Mouse (Mus musculus) liver, postnatal 0 days (tissue): ENCODE data around the gene Eif3b. TPM values are rescaled to one million over a fixed set of nuclear protein-coding genes. Genes with fewer than 3 reads are reported as not detected.

ENCODE experiments used
- ATAC-seq: fragments of 200-750 bp; cut with Nextera tagmentation; 2 replicates; pipeline ENCODE4 v1.8.0; 2017; ENCODE audit warnings: mild to moderate bottlenecking, moderate library complexity
- DNase-seq: peaks from one replicate; pipeline ENCODE4 v3.0.0-alpha.2; 2016
- H3K27ac ChIP-seq: fragments of 300-500 bp; sonication (generic); 2 replicates; pipeline ENCODE4 v1.5.1; 2014; ENCODE audit warnings: antibody characterized with exemption, moderate library complexity, mild to moderate bottlenecking, low read depth
- H3K27me3 ChIP-seq: fragments of 300-500 bp; sonication (generic); 2 replicates; pipeline ENCODE4 v1.6.1; 2014; ENCODE audit warnings: low read length, control low read depth, mixed read lengths; ENCODE audit not compliant: insufficient read depth
- H3K36me3 ChIP-seq: fragments of 300-500 bp; sonication (generic); replicated peaks from 2 replicates; pipeline ENCODE4 v1.6.1; 2014; ENCODE audit warnings: mild to moderate bottlenecking, control low read depth, low read length, moderate library complexity, mixed read lengths; ENCODE audit not compliant: insufficient read depth
- H3K4me1 ChIP-seq: fragments of 300-500 bp; sonication (generic); 2 replicates; pipeline ENCODE4 v1.6.1; 2014; ENCODE audit warnings: antibody characterized with exemption, mild to moderate bottlenecking, control low read depth; ENCODE audit not compliant: insufficient read depth
- H3K4me2 ChIP-seq: fragments of 300-500 bp; sonication (generic); 2 replicates; pipeline ENCODE4 v1.6.1; 2014; ENCODE audit warnings: low read depth, mild to moderate bottlenecking, low read length, moderate library complexity, mixed read lengths
- H3K4me3 ChIP-seq: fragments of 300-500 bp; sonication (generic); 2 replicates; pipeline ENCODE4 v1.5.1; 2014; ENCODE audit warnings: low read depth, low read length
- H3K9ac ChIP-seq: fragments of 300-500 bp; sonication (generic); replicated peaks from 2 replicates; pipeline ENCODE4 v1.6.1; 2014; ENCODE audit warnings: mild to moderate bottlenecking, moderate library complexity
- H3K9me3 ChIP-seq: fragments of 300-500 bp; sonication (generic); 2 replicates; pipeline ENCODE4 v1.6.1; 2016; ENCODE audit warnings: mild to moderate bottlenecking, control low read depth, low read length, mixed read lengths
- CTCF ChIP-seq: sonication (generic); IDR thresholded peaks from 2 replicates; pipeline ENCODE4 v1.5.1; 2016; ENCODE audit warnings: antibody characterized with exemption, low read depth
- EP300 ChIP-seq: IDR thresholded peaks from 2 replicates; pipeline ENCODE4 v1.6.1; 2016; ENCODE audit warnings: antibody characterized with exemption, low read depth, mild to moderate bottlenecking
- WGBS: fragments of 180-500 bp; shearing (Covaris S2); extraction: QIAGEN DNeasy Blood & Tissue Kit; methylation state at CpG from one replicate; pipeline ENCODE4 v1.1.7; 2014; ENCODE audit not compliant: insufficient replicate concordance; 5-methylcytosine and 5-hydroxymethylcytosine counted together
- polyA plus RNA-seq: library from polyadenylated mRNA; unstranded; fragments of >200 nt; fragmentation: Nextera tagmentation; extraction: Ambion mirVana; gene quantifications from 2 replicates; pipeline ENCODE4 v1.2.1, GENCODE M21; 2015

Gene Eif3b
- 35.5 and 38.7 TPM in 2 replicates for polyA plus RNA-seq

GRCm38 (mm10) chr5:140418489-140419441 lies at the start of gene Eif3b:
Gene Eif3b (plus strand): TSS chr5:140419328.
- DNase-seq (peak; percentile 91), ATAC-seq (peak; percentile 93)
- no peaks in the 10 kb centered on the region for H3K27me3 ChIP-seq
- H3K4me2 ChIP-seq, result peak within 1 kb of the TSS; percentile 91
- H3K9me3 ChIP-seq, result no peaks in the 10 kb centered on the region
- TF ChIP-seq EP300 (peak; percentile 75; the same call in 1 of the 2 replicates), CTCF (peak; percentile 49)
- H3K4me3 ChIP-seq, result peak within 1 kb of the TSS; percentile 78
- under 1% methylated on average over 65 of the region's 65 CpGs for WGBS
- peak within 1 kb of the TSS; percentile 88 for H3K9ac ChIP-seq
- peaks cover 16% of the 10 kb centered on the region for H3K4me1 ChIP-seq
- no peaks in the 10 kb centered on the region; the same call in 1 of the 2 replicates for H3K36me3 ChIP-seq
- H3K27ac ChIP-seq, result peak within 1 kb of the TSS; percentile 92

DNA sequence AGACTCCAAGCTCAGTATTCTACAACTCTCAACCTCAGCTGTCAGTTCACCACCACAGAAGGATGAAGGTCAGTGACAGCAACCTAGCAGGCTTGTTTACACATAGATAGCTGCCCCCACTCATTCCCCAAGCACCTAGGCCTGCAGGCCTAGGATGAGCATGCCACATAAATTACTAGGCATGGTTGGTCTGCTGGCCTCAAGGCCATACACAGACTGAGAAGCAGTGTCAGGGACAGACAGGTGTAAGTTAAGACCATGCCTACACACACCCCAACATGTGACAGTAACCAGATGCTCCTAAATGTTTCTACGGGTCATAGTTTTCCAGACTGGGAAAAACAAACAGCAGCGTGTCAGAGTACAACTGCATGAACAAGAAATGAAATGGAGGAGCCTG lies 49.7 kb upstream of the Eif3b start:
- peak overlapping the region; percentile 13; the same call in 1 of the 2 replicates for H3K9ac ChIP-seq
- no peaks in the 10 kb centered on the region for H3K36me3 ChIP-seq
- H3K4me1 ChIP-seq, result peaks cover 43% of the 10 kb centered on the region
- no peak overlapping the region for H3K4me3 ChIP-seq
- H3K27ac ChIP-seq, result peak overlapping the region; percentile 85
- no peak for DNase-seq
- H3K9me3 ChIP-seq, result no peaks in the 10 kb centered on the region
- 59% methylated on average over 2 of the region's 2 CpGs for whole genome bisulfite sequencing
- ATAC-seq, result no peak
- H3K4me2 ChIP-seq, result peak overlapping the region; percentile 18; the same call in 1 of the 2 replicates
- no peaks in the 10 kb centered on the region for H3K27me3 ChIP-seq
- TF ChIP-seq CTCF (no peak), EP300 (no peak)

DNA sequence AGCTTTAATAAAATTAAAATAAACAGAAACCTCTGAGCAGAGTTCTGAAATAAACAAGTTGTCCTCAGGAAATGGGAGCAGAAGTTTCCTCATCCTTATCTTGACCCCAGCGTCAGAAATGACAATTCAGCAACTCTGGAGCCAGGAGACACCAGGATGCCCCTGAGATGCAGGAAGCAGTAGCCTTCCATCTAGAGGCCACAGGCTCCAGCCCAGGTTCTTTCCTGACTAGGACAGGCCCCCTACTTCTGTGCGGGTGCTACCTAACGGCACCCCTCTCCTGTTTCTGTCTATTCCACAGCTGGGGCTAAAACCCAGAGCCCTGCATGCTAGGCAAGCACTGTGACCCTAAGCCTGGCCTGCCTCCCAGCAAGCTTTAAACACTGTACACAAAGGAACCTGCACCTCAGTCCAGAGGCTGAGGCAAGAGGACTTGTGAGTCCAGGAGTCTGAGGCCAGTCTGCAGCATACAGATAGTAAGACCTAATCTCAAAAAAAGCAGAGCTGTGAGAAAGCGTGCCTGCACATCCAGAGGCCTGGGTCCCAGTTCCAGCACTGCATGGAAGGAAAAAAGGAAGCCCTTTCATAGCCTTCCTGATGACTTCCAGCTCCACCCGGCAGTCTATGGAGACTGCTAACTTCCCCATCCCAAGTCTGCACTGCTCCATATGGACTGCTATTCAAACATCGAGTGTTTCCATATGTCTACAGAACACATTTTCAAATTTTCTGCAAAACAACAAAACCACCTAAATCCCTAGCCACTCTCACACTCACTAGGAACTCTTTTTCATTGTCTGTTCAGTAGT lies 48.5 kb upstream of the Eif3b start:
- no peaks in the 10 kb centered on the region for H3K36me3 ChIP-seq
- H3K4me1 ChIP-seq, result peaks cover 50% of the 10 kb centered on the region
- H3K9ac ChIP-seq, result peak overlapping the region; percentile 38; the same call in 1 of the 2 replicates
- whole genome bisulfite sequencing, result 41% methylated on average over 6 of the region's 6 CpGs
- ATAC-seq (peak; percentile 56), DNase-seq (no peak)
- TF ChIP-seq CTCF (no peak), EP300 (peak; percentile 57; the same call in 1 of the 2 replicates)
- H3K27ac ChIP-seq, result peak overlapping the region; percentile 85
- peak overlapping the region; percentile 26 for H3K4me2 ChIP-seq
- no peaks in the 10 kb centered on the region for H3K9me3 ChIP-seq
- no peak overlapping the region for H3K4me3 ChIP-seq
- no peaks in the 10 kb centered on the region for H3K27me3 ChIP-seq

DNA sequence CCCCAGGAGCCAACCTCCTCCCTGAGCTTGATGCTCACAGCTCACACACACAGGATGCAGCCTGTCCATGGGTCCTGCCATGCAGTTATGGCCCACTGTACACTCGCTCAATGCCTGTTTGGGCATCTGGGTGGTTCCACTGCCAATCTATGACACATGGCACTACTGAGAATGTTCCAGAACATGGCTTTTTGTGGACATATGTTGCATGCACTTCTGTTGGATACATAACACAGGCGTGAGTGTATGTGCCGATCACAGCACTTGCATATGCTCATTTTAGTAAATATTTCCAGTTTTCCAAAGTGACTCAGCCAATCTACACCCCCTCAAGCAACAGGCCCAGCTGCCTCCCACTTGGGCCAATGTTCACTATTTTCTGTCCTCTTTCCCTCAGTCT lies 47.5 kb upstream of the Eif3b start:
- no peak for DNase-seq
- peaks cover 51% of the 10 kb centered on the region for H3K4me1 ChIP-seq
- H3K27me3 ChIP-seq, result no peaks in the 10 kb centered on the region
- TF ChIP-seq EP300 (no peak), CTCF (no peak)
- H3K4me3 ChIP-seq, result no peak overlapping the region
- no peak overlapping the region for H3K4me2 ChIP-seq
- H3K9ac ChIP-seq, result no peak overlapping the region
- H3K36me3 ChIP-seq, result no peaks in the 10 kb centered on the region
- WGBS, result 76% methylated on average over 3 of the region's 3 CpGs
- no peak for ATAC-seq
- H3K27ac ChIP-seq, result peak overlapping the region; percentile 85
- no peaks in the 10 kb centered on the region for H3K9me3 ChIP-seq

- DNase-seq (peak; percentile 34), ATAC-seq (peak; percentile 38; the same call in 1 of the 2 replicates)
- H3K9me3 ChIP-seq, result no peaks in the 10 kb centered on the region
- whole genome bisulfite sequencing, result 59% methylated on average over 2 of the region's 2 CpGs
- H3K4me3 ChIP-seq, result no peak overlapping the region
- H3K4me2 ChIP-seq, result no peak overlapping the region
- TF ChIP-seq CTCF (no peak), EP300 (no peak)
- peak overlapping the region; percentile 59 for H3K27ac ChIP-seq
- no peak overlapping the region for H3K9ac ChIP-seq
- H3K27me3 ChIP-seq, result no peaks in the 10 kb centered on the region
- H3K4me1 ChIP-seq, result peaks cover 60% of the 10 kb centered on the region
- no peaks in the 10 kb centered on the region for H3K36me3 ChIP-seq
These were observed 45.4 kb upstream of the Eif3b start for GRCm38 (mm10) chr5:140373711-140374110.

DNA sequence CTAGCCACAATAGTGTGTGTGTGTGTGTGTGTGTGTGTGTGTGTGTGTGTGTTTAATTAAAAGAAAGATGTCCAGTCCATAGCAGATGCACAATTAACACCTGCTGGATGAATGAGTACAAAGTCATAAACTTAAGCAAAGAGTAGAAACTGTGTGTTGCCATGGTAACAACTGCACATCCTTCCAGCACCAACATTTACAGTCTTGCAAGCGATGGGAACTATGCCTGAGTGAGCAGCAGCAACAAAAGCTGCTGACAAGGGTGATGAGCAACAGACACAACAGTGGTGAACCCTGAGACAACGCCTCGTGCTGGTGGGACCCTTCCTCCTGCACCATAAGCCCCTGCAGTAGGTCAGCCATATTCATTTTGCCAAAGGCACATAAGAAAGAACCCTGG lies 44.9 kb upstream of the Eif3b start:
- Histone ChIP-seq H3K27ac (no peak overlapping the region), H3K9me3 (no peaks in the 10 kb centered on the region), H3K4me3 (no peak overlapping the region), H3K27me3 (no peaks in the 10 kb centered on the region), H3K9ac (no peak overlapping the region), H3K4me2 (no peak overlapping the region), H3K36me3 (no peaks in the 10 kb centered on the region), H3K4me1 (peaks cover 57% of the 10 kb centered on the region)
- ATAC-seq (peak; percentile 10; the same call in 1 of the 2 replicates), DNase-seq (no peak)
- WGBS, result 52% methylated on average over 3 of the region's 3 CpGs
- TF ChIP-seq EP300 (no peak), CTCF (no peak)
